In genomic region chr2:125057250-125057815, GRCm38 (mm10) we compare ENCODE assay signal across 9 mouse cellular contexts. TPM values are rescaled to one million over a fixed set of nuclear protein-coding genes. Genes with fewer than 3 reads are reported as not detected.
A peak's percentile ranks its signal among the peaks of the same experiment; 100 is the strongest.
DNase-seq lines count a peak whose midpoint lies in the region; ATAC-seq and TF ChIP-seq lines count a peak whose summit lies in the region.
"Had no signal": no experiment of that assay in that cellular context is flagged by ENCODE, and none has a peak within 500 bp of the region (broad histone marks: within the 10 kb centered on the region; RNA-seq: fewer than 3 reads in every experiment).

No protein-coding gene starts in this region.

- no peak overlapping the region for H3K9ac ChIP-seq in liver, adult 2 months (ENCODE audit: low read depth, low read length)
- no peak overlapping the region for H3K9ac ChIP-seq in liver, embryonic 11.5 days (ENCODE audit: low read depth, low read length)
- H3K9ac ChIP-seq: embryonic facial prominence, embryonic 12.5 days had no signal

- 38% methylated on average over 7 of the region's 7 CpGs for WGBS in liver, adult 2 months
- 41% methylated on average over 7 of the region's 7 CpGs for WGBS in liver, embryonic 11.5 days

- TF ChIP-seq POLR2A in liver, adult 2 months (IDR thresholded peaks at IDR 0.05; ENCODE audit: extremely low read depth, insufficient read depth, low read length): no peak
- TF ChIP-seq POLR2A in bone marrow macrophage, adult 2 months (IDR thresholded peaks at IDR 0.05; ENCODE audit: borderline replicate concordance, low read depth, low read length): no peak

- no peaks in the 10 kb centered on the region for H3K79me2 ChIP-seq in liver, adult 2 months (ENCODE audit: control insufficient read depth, insufficient read depth, low read length)

- no peaks in the 10 kb centered on the region for H3K9me3 ChIP-seq in liver, embryonic 11.5 days (ENCODE audit: control insufficient read depth, low read length)
- H3K9me3 ChIP-seq: embryonic facial prominence, embryonic 12.5 days had no signal

- no peak overlapping the region for H3K27ac ChIP-seq in liver, adult 2 months (replicated peaks; ENCODE audit: insufficient read depth, low read depth, low read length)
- no peak overlapping the region for H3K27ac ChIP-seq in liver, embryonic 11.5 days (ENCODE audit: low read depth, low read length)
- no peak overlapping the region for H3K27ac ChIP-seq in bone marrow macrophage, adult 2 months (ENCODE audit: insufficient read depth, low read depth, low read length)
- H3K27ac ChIP-seq: embryonic facial prominence, embryonic 12.5 days had no signal

- no peak overlapping the region for H3K4me2 ChIP-seq in liver, embryonic 11.5 days
- H3K4me2 ChIP-seq: embryonic facial prominence, embryonic 12.5 days had no signal

- H3K4me3 ChIP-seq in liver, adult 2 months (ENCODE audit: insufficient read depth, low read depth, low read length): no peak overlapping the region
- no peak overlapping the region for H3K4me3 ChIP-seq in liver, embryonic 11.5 days (ENCODE audit: low read depth, low read length)
- no peak overlapping the region for H3K4me3 ChIP-seq in bone marrow macrophage, adult 2 months (ENCODE audit: insufficient read depth, low read length)
- H3K4me3 ChIP-seq: embryonic facial prominence, embryonic 12.5 days had no signal

- peak; percentile 59 for TF ChIP-seq CTCF in liver, adult 2 months (IDR thresholded peaks at IDR 0.05; ENCODE audit: low read depth, low read length)
- TF ChIP-seq CTCF in bone marrow macrophage, adult 2 months (IDR thresholded peaks at IDR 0.05; ENCODE audit: low read depth, low read length): peak; percentile 41; the same call in 1 of the 2 replicates

- DNase-seq in cerebellum, postnatal 14 days: peak; percentile 46 to 52
- no peak for DNase-seq in cerebellum, adult 9-10 months
- DNase-seq in liver, adult 2 months (ENCODE audit: extremely low read depth, low read depth, low spot score): peak; percentile 6
- no peak for DNase-seq in liver, embryonic 11.5 days (ENCODE audit: low spot score)
- peak; percentile 36 to 48 for DNase-seq in layer of hippocampus, postnatal 36 days
- DNase-seq in spleen, adult 12 weeks (ENCODE audit: low spot score): no peak
- DNase-seq in MN1 (ENCODE audit: low spot score): no peak

- ATAC-seq in liver, embryonic 11.5 days (replicated peaks; ENCODE audit: low FRiP score): no peak

- H3K4me1 ChIP-seq in liver, adult 2 months (ENCODE audit: control insufficient read depth, insufficient read depth, low read length): no peaks in the 10 kb centered on the region
- H3K4me1 ChIP-seq in liver, embryonic 11.5 days (replicated peaks; ENCODE audit: control insufficient read depth, insufficient read depth, low read length): no peaks in the 10 kb centered on the region
- H3K4me1 ChIP-seq in bone marrow macrophage, adult 2 months (ENCODE audit: control insufficient read depth, insufficient read depth, low read length): no peaks in the 10 kb centered on the region
- H3K4me1 ChIP-seq: embryonic facial prominence, embryonic 12.5 days had no signal

- no peaks in the 10 kb centered on the region; the same call in 1 of the 2 replicates for H3K27me3 ChIP-seq in liver, adult 2 months (ENCODE audit: control insufficient read depth, insufficient read depth, low read length)
- no peaks in the 10 kb centered on the region for H3K27me3 ChIP-seq in liver, embryonic 11.5 days (replicated peaks; ENCODE audit: control insufficient read depth, insufficient read depth, low read length)
- H3K27me3 ChIP-seq: embryonic facial prominence, embryonic 12.5 days had no signal

- no peaks in the 10 kb centered on the region for H3K36me3 ChIP-seq in liver, adult 2 months (ENCODE audit: control insufficient read depth, insufficient read depth, low read length)
- H3K36me3 ChIP-seq in liver, embryonic 11.5 days (ENCODE audit: control insufficient read depth, insufficient read depth, low read length): no peaks in the 10 kb centered on the region
- H3K36me3 ChIP-seq: embryonic facial prominence, embryonic 12.5 days had no signal

RNA-seq across cellular contexts. Expression of gene Slc24a5, which starts 10.6 kb away (rescaled TPM):
- 0.65 and 0.87 TPM in 2 replicates for total RNA-seq in liver, adult 2 months (2014; rRNA removed)
- 0.07 and 0.37 TPM in 2 replicates for polyA plus RNA-seq in liver, adult 2 months (2012; rRNA removed)
- polyA plus RNA-seq in liver, embryonic 11.5 days (2014; fragmentation: Nextera tagmentation; extraction: Ambion mirVana): 17.1 TPM in 2 replicates
- polyA plus RNA-seq in bone marrow macrophage, adult 2 months (2012; ENCODE audit: insufficient read depth, insufficient read length, missing spikeins): 2.0 and 2.3 TPM in 2 replicates
- total RNA-seq in layer of hippocampus, postnatal 36 days (2021): 1 to 10 TPM; 1.1 to 1.3 TPM

Comparison
In these comparisons a context has a peak if more than half of its experiments do, and no peak if none do; other contexts are left out.
1. DNase-seq: peak in cerebellum, postnatal 14 days (2 of 2), liver, adult 2 months (single experiment) and layer of hippocampus, postnatal 36 days (2 of 2); none in cerebellum, adult 9-10 months (single experiment), liver, embryonic 11.5 days (single experiment), spleen, adult 12 weeks (single experiment) and MN1 (single experiment).